Mouse (Mus musculus) lung, postnatal 0 days (tissue): ENCODE measurements around the gene Cyb5d1.

Source experiments
- CTCF ChIP-seq: IDR thresholded peaks from 2 replicates; pipeline ENCODE4 v1.5.1; 2016; ENCODE audit warnings: antibody characterized with exemption, mild to moderate bottlenecking
- EP300 ChIP-seq: IDR thresholded peaks from 2 replicates; pipeline ENCODE4 v1.6.1; 2016; ENCODE audit warnings: antibody characterized with exemption, mild to moderate bottlenecking, control low read depth

DNA sequence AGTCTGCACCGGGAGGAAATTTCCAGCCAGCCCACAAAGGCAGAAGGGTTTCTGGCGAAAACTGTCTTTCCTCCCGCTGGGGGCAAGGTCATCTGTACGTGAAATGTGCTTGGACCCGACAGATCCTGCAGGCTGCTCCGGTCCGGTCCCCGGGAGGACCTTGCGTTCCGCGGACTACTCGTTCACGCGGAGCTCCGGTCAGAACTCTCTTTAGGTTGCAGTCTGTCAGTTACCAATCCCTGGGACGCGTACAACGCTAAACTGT lies 14.5 kb upstream of the Cyb5d1 start:
- no peak for TF ChIP-seq CTCF
- TF ChIP-seq EP300 = no peak
